Mouse (Mus musculus) brain, embryonic 14.5 days (tissue): ENCODE results near the gene Rubcn. TPM values are rescaled to one million over a fixed set of nuclear protein-coding genes. Genes with fewer than 3 reads are reported as not detected.
"Not testable (repeated sequence)": the region's sequence is repeated elsewhere in the genome, so short reads cannot be mapped to it uniquely, and the experiment has no call there.

Experiments used
- DNase-seq: peaks from one replicate; pipeline ENCODE4 v3.0.0-alpha.2; 2011; ENCODE audit warnings: low read depth
- CTCF ChIP-seq: fragments of 200-500 bp; IDR thresholded peaks from 2 replicates; pipeline ENCODE4 v1.5.1; 2012; ENCODE audit warnings: inconsistent platforms, mild to moderate bottlenecking, moderate library complexity, borderline replicate concordance; ENCODE audit not compliant: insufficient read depth, insufficient read length; ENCODE audit errors: extremely low read depth
- POLR2A ChIP-seq: fragments of 200-500 bp; IDR thresholded peaks from 2 replicates; pipeline ENCODE4 v1.6.1; 2012; ENCODE audit warnings: mild to moderate bottlenecking, inconsistent platforms, borderline replicate concordance; ENCODE audit not compliant: poor library complexity, insufficient read depth, insufficient read length, severe bottlenecking; ENCODE audit errors: extremely low read depth
- polyA plus RNA-seq: library from polyadenylated mRNA; depleted of rRNA; stranded (reverse); fragments of >200 nt; gene quantifications from 2 replicates; pipeline ENCODE4 v1.2.3, GENCODE M21; 2012

Rubcn gene
- polyA plus RNA-seq, 1 experiment = 60.1 TPM

DNA sequence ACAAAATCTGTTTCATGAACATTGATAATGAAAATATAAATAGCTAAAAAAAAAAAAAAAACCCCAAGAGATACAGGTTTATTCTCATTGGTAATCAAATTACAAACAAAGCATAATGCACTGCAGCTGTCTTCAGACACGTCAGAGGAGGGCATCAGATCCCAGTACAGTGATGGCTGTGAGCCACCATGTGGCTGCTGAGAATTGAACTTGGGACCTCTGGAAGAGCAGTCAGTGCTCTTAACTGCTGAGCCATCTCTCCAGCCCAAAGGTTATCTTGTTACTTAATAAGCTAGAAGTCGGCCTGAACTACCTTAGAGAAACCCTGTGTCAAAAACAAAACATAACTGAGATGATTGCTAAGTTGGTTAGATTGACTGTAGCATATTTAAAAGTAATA is 12.3 kb upstream of the Rubcn start:
- DNase-seq = no peak
- TF ChIP-seq CTCF (no peak), POLR2A (no peak)

GRCm38 (mm10) chr16:32887996-32888395 is 10.4 kb upstream of the Rubcn start:
- DNase-seq = no peak
- no peak for TF ChIP-seq POLR2A
- peak; percentile 33; the same call in 1 of the 2 replicates for TF ChIP-seq CTCF

- no peak for DNase-seq
- no peak for TF ChIP-seq POLR2A
- TF ChIP-seq CTCF = no peak
These were observed 4.0 kb upstream of the Rubcn start for GRCm38 (mm10) chr16:32881538-32881937.

DNA sequence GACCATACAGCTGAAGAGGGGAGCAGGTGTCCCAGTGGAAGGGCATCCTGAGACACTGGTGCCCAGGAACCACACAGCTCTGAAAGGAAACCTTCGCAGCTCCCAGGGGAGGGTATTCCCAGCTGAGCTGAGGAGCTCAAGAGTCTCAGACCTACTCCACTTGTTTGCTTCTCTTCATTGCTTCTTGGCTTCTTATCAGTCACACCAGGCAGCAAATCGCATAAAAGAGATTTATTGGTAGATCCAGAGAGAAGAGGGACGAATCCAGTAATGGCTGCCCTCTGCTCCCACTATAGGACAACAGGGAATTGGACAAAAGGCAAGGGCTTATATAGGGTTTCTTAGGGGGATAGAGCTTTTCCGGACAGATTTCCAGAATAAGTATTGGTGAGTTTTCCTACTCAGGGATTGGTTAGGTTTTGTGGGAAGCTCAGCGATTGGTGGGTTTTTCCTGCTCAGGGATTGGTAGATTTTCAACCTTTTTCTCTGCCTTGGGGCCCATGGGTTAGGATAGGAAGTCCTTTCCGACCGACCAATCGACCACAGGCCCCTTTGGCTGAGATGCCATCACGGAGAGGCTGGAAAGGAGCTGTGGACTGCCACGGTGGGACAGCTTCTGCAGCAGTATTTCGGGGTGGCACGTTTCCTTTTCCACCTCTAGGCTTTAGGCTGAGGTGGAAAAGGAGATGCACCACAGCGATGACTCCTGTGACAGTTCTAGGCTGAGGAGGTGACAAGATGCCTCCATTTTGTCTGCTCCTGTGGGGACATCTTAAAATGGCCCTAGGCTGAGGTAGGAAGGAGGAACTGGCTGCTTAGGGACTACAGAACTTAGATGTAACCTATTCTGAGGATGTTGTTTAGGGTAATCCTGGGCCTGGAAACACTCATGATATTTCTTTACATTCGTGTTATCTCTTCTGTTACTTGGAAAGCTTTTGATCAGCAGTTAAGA is 1.7 kb upstream of the Rubcn start:
- DNase-seq = peak; percentile 8
- TF ChIP-seq CTCF (no peak), POLR2A (no peak)

DNA sequence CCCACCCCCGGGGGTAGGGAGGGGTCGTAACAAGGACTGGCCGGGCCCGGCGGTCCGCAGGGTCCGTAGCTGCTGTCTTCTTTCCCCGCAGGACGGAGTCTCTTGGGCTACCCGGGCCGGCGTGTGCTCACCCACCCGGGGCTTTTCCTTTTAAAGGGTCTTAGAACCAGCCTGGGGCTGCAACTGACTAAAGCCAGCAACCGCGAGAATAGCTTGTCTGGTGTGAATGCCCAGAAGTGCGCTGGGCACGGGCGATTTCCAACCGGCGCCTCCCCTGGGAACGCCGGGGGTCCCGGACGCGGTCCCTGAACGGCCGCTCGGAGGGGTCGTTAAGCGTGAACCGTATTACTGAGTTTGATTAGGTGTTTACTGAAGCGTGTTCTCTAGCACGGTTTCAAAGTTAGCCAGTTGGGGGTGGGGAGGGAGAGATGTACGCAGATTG is 612 bp upstream of the Rubcn start:
- TF ChIP-seq CTCF (no peak), POLR2A (no peak)
- peak; percentile 38 for DNase-seq

DNA sequence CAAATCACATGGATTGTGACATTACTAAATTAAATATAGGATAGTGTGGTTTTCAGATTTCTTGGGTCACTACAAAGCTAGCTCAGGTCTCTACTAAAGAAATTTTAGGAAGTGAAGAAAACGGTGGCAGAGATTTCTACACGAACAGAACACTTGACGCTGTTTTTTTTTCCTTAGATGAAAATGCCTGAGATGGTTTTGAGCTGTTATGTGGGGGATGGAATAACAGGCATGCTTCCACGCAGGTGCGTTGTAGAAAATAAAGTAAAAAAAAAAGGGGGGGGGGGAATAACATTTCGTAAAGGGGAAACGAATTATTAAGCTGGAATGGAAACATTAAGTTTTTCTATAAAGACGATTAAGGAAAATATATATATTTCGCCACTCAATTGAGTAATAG is 735 bp downstream of the Rubcn start:
- DNase-seq = no peak
- TF ChIP-seq CTCF = no peak
- TF ChIP-seq POLR2A = no peak

- TF ChIP-seq POLR2A = no peak
- no peak for TF ChIP-seq CTCF
- DNase-seq = no peak
These were observed 1.7 kb downstream of the Rubcn start for GRCm38 (mm10) chr16:32875847-32876246.

DNA sequence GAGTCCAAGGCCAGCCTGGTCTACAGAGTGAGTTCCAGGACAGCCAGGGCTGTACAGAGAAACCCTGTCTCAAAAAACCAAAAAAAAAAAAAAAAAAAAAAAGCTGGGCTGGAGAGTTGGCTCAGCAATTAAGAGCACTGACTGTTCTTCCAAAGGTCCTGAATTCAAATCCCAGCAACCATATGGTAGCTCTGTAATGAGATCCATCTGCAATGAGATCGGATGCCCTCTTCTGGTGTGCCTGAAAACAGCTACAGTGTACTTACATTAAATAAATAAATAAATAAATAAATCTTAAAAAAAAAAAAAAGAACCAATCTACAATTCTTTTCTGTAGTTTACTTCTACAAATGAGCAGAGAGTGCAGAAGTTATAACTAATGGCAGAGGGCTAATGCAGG is 2.3 kb downstream of the Rubcn start:
- DNase-seq = not testable (repeated sequence)

GRCm38 (mm10) chr16:32873366-32873765 is 4.2 kb downstream of the Rubcn start:
- TF ChIP-seq CTCF (no peak), POLR2A (no peak)
- no peak for DNase-seq

DNA sequence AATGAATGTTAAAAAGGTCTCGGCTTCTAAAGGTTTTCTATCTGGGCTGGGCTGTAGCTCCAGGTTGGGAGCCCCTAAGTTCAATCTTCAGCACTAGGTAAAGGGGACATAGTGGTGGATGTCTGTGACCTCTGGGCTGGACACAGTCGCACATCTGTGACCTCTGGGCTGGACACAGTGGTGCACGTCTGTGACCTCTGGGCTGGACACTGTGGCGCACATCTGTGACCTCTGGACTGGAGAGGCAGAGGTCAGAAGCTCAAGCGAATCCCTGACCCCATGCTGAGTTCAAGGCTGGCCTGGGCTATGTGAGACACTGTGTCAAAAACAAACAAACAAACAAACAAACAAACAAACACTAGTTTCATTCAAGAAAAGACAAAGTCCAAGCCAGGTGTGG is 7.3 kb downstream of the Rubcn start:
- no peak for DNase-seq
- TF ChIP-seq POLR2A = no peak

- peak; percentile 74; the same call in 1 of the 2 replicates for TF ChIP-seq POLR2A
- no peak for TF ChIP-seq CTCF
- peak; percentile 98 for DNase-seq
These were observed 9.5 kb downstream of the Rubcn start for GRCm38 (mm10) chr16:32867919-32868552.

- no peak for TF ChIP-seq CTCF
- no peak for TF ChIP-seq POLR2A
- no peak for DNase-seq
These were observed 10.9 kb downstream of the Rubcn start for GRCm38 (mm10) chr16:32866713-32867112.

DNA sequence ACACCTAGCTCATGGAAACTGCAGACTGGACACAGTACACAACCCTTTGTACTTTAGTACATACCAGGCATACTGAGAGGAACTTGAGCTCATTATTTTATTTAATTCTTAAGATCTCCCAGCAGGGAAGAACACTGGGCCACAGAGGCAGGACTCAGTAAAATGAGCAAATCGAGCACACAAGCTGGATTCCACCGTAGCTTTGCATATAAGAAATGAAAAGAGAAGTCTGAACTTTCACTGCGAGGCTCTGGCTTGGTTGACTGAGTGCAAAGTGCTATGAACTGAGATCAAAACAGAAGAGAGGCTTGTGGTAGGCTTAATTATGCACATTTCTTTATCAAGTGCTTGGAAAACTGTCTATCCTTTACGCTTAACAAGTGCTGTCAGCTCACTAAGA is 12.2 kb downstream of the Rubcn start:
- TF ChIP-seq CTCF (no peak), POLR2A (no peak)
- DNase-seq = no peak
